Mouse (Mus musculus): Measurements from ENCODE around the gene Actg1. TPM values are rescaled to one million over a fixed set of nuclear protein-coding genes. Genes with fewer than 3 reads are reported as not detected.

The Actg1 gene
- polyA plus RNA-seq, 1 experiment from 2014 or later, result 2,033 TPM

- Histone ChIP-seq H3K36me3 (no peaks in the 10 kb centered on the region), H3K27ac (no peak overlapping the region), H3K27me3 (ENCODE audit: insufficient read depth, poor library complexity, severe bottlenecking) (no peaks in the 10 kb centered on the region), H3K9me3 (no peaks in the 10 kb centered on the region), H3K4me1 (peaks cover 73% of the 10 kb centered on the region), H3K4me3 (no peak overlapping the region)
- no peak for DNase-seq (ENCODE audit: low spot score)
- WGBS, result 86% methylated on average over 4 of the region's 4 CpGs
These were observed 49.8 kb downstream of the Actg1 start for GRCm38 (mm10) chr11:120298441-120299141.

- peak overlapping the region; percentile 62; the same call in 1 of the 2 replicates for H3K27ac ChIP-seq
- no peak overlapping the region for H3K4me3 ChIP-seq
- WGBS, result 68% methylated on average over 7 of the region's 7 CpGs
- DNase-seq (ENCODE audit: low spot score), result no peak
- H3K4me1 ChIP-seq, result peaks cover 76% of the 10 kb centered on the region
- no peaks in the 10 kb centered on the region for H3K9me3 ChIP-seq
- no peaks in the 10 kb centered on the region for H3K36me3 ChIP-seq
- H3K27me3 ChIP-seq (ENCODE audit: insufficient read depth, poor library complexity, severe bottlenecking), result no peaks in the 10 kb centered on the region
These were observed 50.6 kb downstream of the Actg1 start for GRCm38 (mm10) chr11:120297767-120298166.

DNA sequence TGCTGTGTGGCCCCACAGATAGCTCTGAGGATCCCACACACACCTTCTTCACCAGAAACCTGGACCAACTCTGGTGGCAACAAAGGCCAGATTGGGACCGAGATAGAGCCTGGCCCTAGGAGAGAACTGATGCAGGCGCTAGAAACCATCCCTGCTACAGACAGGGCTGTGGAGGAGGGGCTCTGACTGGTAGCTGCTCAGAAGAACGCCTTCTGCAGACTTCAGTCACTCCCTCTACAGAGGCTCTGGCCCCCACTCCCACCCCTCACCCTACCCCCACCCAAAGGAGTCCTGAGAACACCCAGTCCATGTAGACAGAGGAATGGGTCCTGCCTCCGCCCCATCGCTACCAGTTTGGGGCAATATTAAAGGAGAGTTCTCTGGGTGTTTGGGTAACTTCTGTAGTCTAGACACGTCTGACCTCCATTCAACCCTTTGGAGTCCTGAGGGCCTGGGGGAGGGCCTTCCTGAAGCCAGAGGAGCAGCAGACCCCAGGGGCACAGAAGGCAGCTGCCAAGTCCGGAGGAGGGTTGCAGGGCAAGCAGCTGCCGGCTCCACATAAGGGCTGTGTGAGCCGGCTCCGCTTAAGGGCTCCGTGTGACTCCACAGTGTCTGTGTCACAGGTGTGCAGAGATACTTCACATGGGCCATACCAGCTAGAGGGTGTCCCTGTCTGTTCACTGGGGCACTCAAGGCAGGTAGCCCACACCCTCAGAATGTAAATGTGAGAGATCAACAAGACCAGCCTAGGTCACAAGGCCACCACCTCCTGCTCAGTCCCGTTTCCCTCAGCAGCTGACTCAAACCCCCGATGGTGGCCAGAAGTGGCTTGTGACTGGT is 51.8 kb downstream of the Actg1 start:
- Histone ChIP-seq H3K4me1 (peaks cover 74% of the 10 kb centered on the region), H3K9me3 (no peaks in the 10 kb centered on the region), H3K27ac (peak overlapping the region; percentile 65), H3K36me3 (0 out of 2 replicates have a peak, but pooled peaks cover 5% of the 10 kb centered on the region), H3K27me3 (ENCODE audit: insufficient read depth, poor library complexity, severe bottlenecking) (no peaks in the 10 kb centered on the region), H3K4me3 (peak overlapping the region; percentile 22; the same call in 1 of the 2 replicates)
- 49% methylated on average over 13 of the region's 13 CpGs for WGBS
- DNase-seq (ENCODE audit: low spot score), result no peak

Small RNAs within 50 kb of the gene (microRNA-seq; reads per million reads assigned to microRNA genes)
- gene Gm23419 (not detected), gene Mir6935 (6.1 reads per million, percentile 19 among the genes with 10 or more reads in this experiment)

Other genes starting within 250 kb of the Actg1 start
- gene Tepsin, start 249.8 kb downstream of the Actg1 start, polyA plus RNA-seq (2016; fragmentation: Nextera tagmentation; extraction: Ambion mirVana), result 21.2 and 23.2 TPM in 2 replicates
- 92.2 and 106 TPM in 2 replicates for gene Ndufaf8, start 249.6 kb downstream of the Actg1 start, polyA plus RNA-seq (2016; fragmentation: Nextera tagmentation; extraction: Ambion mirVana)
- 99.0 and 123 TPM in 2 replicates for gene Slc38a10, start 197.2 kb downstream of the Actg1 start, polyA plus RNA-seq (2016; fragmentation: Nextera tagmentation; extraction: Ambion mirVana)
- gene Bahcc1, start 115.6 kb downstream of the Actg1 start, polyA plus RNA-seq (2016; fragmentation: Nextera tagmentation; extraction: Ambion mirVana), result 7.7 and 12.9 TPM in 2 replicates
- gene Fscn2, start 13.0 kb upstream of the Actg1 start, polyA plus RNA-seq (2016; fragmentation: Nextera tagmentation; extraction: Ambion mirVana), result 0.25 and 0.49 TPM in 2 replicates
- 32.5 and 35.9 TPM in 2 replicates for gene Faap100, start 30.2 kb upstream of the Actg1 start, polyA plus RNA-seq (2016; fragmentation: Nextera tagmentation; extraction: Ambion mirVana)
- 43.0 and 49.6 TPM in 2 replicates for gene Nploc4, start 89.2 kb upstream of the Actg1 start, polyA plus RNA-seq (2016; fragmentation: Nextera tagmentation; extraction: Ambion mirVana)
- gene Tspan10, start 94.1 kb upstream of the Actg1 start, polyA plus RNA-seq (2016; fragmentation: Nextera tagmentation; extraction: Ambion mirVana), result not detected in 2 replicates
- gene Pde6g, start 105.0 kb upstream of the Actg1 start, polyA plus RNA-seq (2016; fragmentation: Nextera tagmentation; extraction: Ambion mirVana), result 0.44 TPM in 1 of 2 replicates, not detected in the other
- gene Oxld1, start 109.5 kb upstream of the Actg1 start, polyA plus RNA-seq (2016; fragmentation: Nextera tagmentation; extraction: Ambion mirVana), result 16.7 and 17.6 TPM in 2 replicates
- gene Ccdc137, start 109.6 kb upstream of the Actg1 start, polyA plus RNA-seq (2016; fragmentation: Nextera tagmentation; extraction: Ambion mirVana), result 27.0 and 36.1 TPM in 2 replicates
- 46.0 and 52.2 TPM in 2 replicates for gene Arl16, start 119.1 kb upstream of the Actg1 start, polyA plus RNA-seq (2016; fragmentation: Nextera tagmentation; extraction: Ambion mirVana)
- 259 and 270 TPM in 2 replicates for gene Mrpl12, start 136.1 kb upstream of the Actg1 start, polyA plus RNA-seq (2016; fragmentation: Nextera tagmentation; extraction: Ambion mirVana)
- gene Slc25a10, start 143.3 kb upstream of the Actg1 start, polyA plus RNA-seq (2016; fragmentation: Nextera tagmentation; extraction: Ambion mirVana), result 55.6 and 56.6 TPM in 2 replicates
- 0.26 and 2.2 TPM in 2 replicates for gene Gcgr, start 182.2 kb upstream of the Actg1 start, polyA plus RNA-seq (2016; fragmentation: Nextera tagmentation; extraction: Ambion mirVana)
- 153 and 186 TPM in 2 replicates for gene Mcrip1, start 201.2 kb upstream of the Actg1 start, polyA plus RNA-seq (2016; fragmentation: Nextera tagmentation; extraction: Ambion mirVana)
- not detected in 2 replicates for gene Ppp1r27, start 202.6 kb upstream of the Actg1 start, polyA plus RNA-seq (2016; fragmentation: Nextera tagmentation; extraction: Ambion mirVana)
- 550 and 670 TPM in 2 replicates for gene P4hb, start 224.7 kb upstream of the Actg1 start, polyA plus RNA-seq (2016; fragmentation: Nextera tagmentation; extraction: Ambion mirVana)
- 587 and 673 TPM in 2 replicates for gene Arhgdia, start 233.1 kb upstream of the Actg1 start, polyA plus RNA-seq (2016; fragmentation: Nextera tagmentation; extraction: Ambion mirVana)
- gene Alyref, start 249.8 kb upstream of the Actg1 start, polyA plus RNA-seq (2016; fragmentation: Nextera tagmentation; extraction: Ambion mirVana), result 365 and 444 TPM in 2 replicates
- gene Anapc11, start 249.9 kb upstream of the Actg1 start, polyA plus RNA-seq (2016; fragmentation: Nextera tagmentation; extraction: Ambion mirVana), result 186 and 201 TPM in 2 replicates